Mouse (Mus musculus) myocyte (in vitro differentiated cells): ENCODE results near the gene Gm10382. TPM values are rescaled to one million over a fixed set of nuclear protein-coding genes. Genes with fewer than 3 reads are reported as not detected.

Experiments
- H3K27me3 ChIP-seq: one replicate; pipeline ENCODE4 v1.6.1; 2011; ENCODE audit not compliant: control insufficient read depth, insufficient read depth, insufficient read length
- H3K36me3 ChIP-seq: one replicate; pipeline ENCODE4 v1.6.1; 2011; ENCODE audit not compliant: control insufficient read depth, insufficient read depth
- H3K4me2 ChIP-seq: one replicate; pipeline ENCODE4 v1.6.1; 2011; ENCODE audit warnings: low read depth, control low read depth
- H3K4me3 ChIP-seq: one replicate; pipeline ENCODE4 v1.5.1; 2011; ENCODE audit warnings: mild to moderate bottlenecking, control low read depth, moderate library complexity
- H3K79me2 ChIP-seq: one replicate; pipeline ENCODE4 v1.6.1; 2011; ENCODE audit not compliant: control insufficient read depth, insufficient read depth
- H3ac ChIP-seq: one replicate; pipeline ENCODE4 v1.6.1; 2011; ENCODE audit not compliant: control insufficient read depth, insufficient read length
- CEBPB ChIP-seq: IDR thresholded peaks from 2 replicates; pipeline ENCODE4 v1.6.1; 2011; ENCODE audit warnings: mild to moderate bottlenecking, moderate library complexity; ENCODE audit not compliant: poor library complexity, insufficient read depth, severe bottlenecking
- E2F4 ChIP-seq: IDR thresholded peaks from one replicate; pipeline ENCODE4 v1.6.1; 2011; ENCODE audit warnings: mild to moderate bottlenecking, control low read depth, moderate library complexity; ENCODE audit not compliant: insufficient read depth
- MYOD1 ChIP-seq, 3 experiments: IDR thresholded peaks; one replicate each; pipeline ENCODE4 v1.6.1; 2011; ENCODE audit warnings: control low read depth in 2 of 3, low read depth in 2 of 3, mild to moderate bottlenecking in 2 of 3, moderate library complexity in 1 of 3; ENCODE audit not compliant: insufficient read length in 2 of 3, control insufficient read depth in 1 of 3
- MYOG ChIP-seq, 3 experiments: IDR thresholded peaks; one replicate each; pipeline ENCODE4 v1.6.1; 2011; ENCODE audit warnings: control low read depth in 2 of 3, low read depth in 2 of 3, mild to moderate bottlenecking in 2 of 3; ENCODE audit not compliant: insufficient read length in 2 of 3, control insufficient read depth in 1 of 3, insufficient read depth in 1 of 3
- POLR2A ChIP-seq: IDR thresholded peaks from one replicate; pipeline ENCODE4 v1.6.1; 2011; ENCODE audit warnings: low read depth, mild to moderate bottlenecking, control low read depth, moderate library complexity; ENCODE audit not compliant: insufficient read length
- POLR2AphosphoS2 ChIP-seq: IDR thresholded peaks from one replicate; pipeline ENCODE4 v1.6.1; 2011; ENCODE audit warnings: low read depth, control low read depth; ENCODE audit not compliant: insufficient read length
- REST ChIP-seq: IDR thresholded peaks from one replicate; pipeline ENCODE4 v1.6.1; 2011; ENCODE audit warnings: mild to moderate bottlenecking, control low read depth, moderate library complexity; ENCODE audit not compliant: insufficient read depth, insufficient read length
- TCF12 ChIP-seq: IDR thresholded peaks from one replicate; pipeline ENCODE4 v1.6.1; 2011; ENCODE audit warnings: mild to moderate bottlenecking, control low read depth; ENCODE audit not compliant: poor library complexity, insufficient read depth, severe bottlenecking
- TCF3 ChIP-seq: IDR thresholded peaks from one replicate; pipeline ENCODE4 v1.6.1; 2011; ENCODE audit warnings: low read depth, control low read depth; ENCODE audit not compliant: insufficient read length
- USF1 ChIP-seq: IDR thresholded peaks from one replicate; pipeline ENCODE4 v1.6.1; 2011; ENCODE audit warnings: low read depth, mild to moderate bottlenecking, control low read depth, moderate library complexity
- polyA plus RNA-seq: library from polyadenylated mRNA; unstranded; fragments of >200 nt; fragmentation: generic; extraction: Trizol; gene quantifications from one replicate; pipeline ENCODE4 v1.2.1, GENCODE M21; 2012; ENCODE audit warnings: missing spikeins

Gene Gm10382
- polyA plus RNA-seq, 1 experiment: 1.9 TPM

- Histone ChIP-seq H3K4me3 (peak overlapping the region; percentile 49), H3K4me2 (peak overlapping the region; percentile 92), H3K27me3 (no peaks in the 10 kb centered on the region), H3ac (no peak overlapping the region), H3K79me2 (no peaks in the 10 kb centered on the region), H3K36me3 (no peaks in the 10 kb centered on the region)
- TF ChIP-seq USF1 (peak; percentile 20), POLR2A (no peak), MYOD1 (IDR thresholded peaks at IDR 0.05; ENCODE audit: control insufficient read depth in 1 of 3, insufficient read length in 2 of 3, low read depth in 2 of 3) (no peak), E2F4 (no peak), TCF3 (no peak)
Measured at GRCm38 (mm10) chr5:125403481-125404465, 14.7 kb downstream of the Gm10382 start.

DNA sequence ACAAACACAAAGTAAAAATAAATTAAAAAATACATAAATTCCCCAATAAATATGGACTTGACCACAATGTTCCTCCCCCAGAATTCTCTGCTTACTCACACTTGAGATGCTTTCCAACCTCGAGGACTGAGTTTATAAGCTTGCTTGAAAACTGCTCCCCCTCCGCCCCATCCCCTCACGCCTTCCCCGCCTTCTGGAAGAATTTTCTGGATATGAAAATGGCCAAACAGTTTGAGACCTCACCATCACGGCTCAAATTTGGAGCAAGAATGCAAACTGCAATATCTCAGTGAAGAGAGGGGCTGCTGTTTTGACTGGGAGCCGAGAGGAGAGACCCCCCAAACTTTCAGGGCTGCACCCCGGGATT is 15.4 kb downstream of the Gm10382 start:
- H3K36me3 ChIP-seq: no peaks in the 10 kb centered on the region
- TF ChIP-seq MYOG (IDR thresholded peaks at IDR 0.05; ENCODE audit: control insufficient read depth in 1 of 3, insufficient read depth in 1 of 3, insufficient read length in 2 of 3, low read depth in 2 of 3) (no peak), POLR2AphosphoS2 (no peak), E2F4 (no peak), REST (no peak), TCF12 (no peak), USF1 (no peak), POLR2A (no peak), CEBPB (no peak)
- H3K79me2 ChIP-seq: no peaks in the 10 kb centered on the region
- no peaks in the 10 kb centered on the region for H3K27me3 ChIP-seq
- H3K4me3 ChIP-seq: peak overlapping the region; percentile 49
- H3ac ChIP-seq: no peak overlapping the region
- H3K4me2 ChIP-seq: peak overlapping the region; percentile 92

- H3ac ChIP-seq: no peak overlapping the region
- peak overlapping the region; percentile 92 for H3K4me2 ChIP-seq
- H3K79me2 ChIP-seq: no peaks in the 10 kb centered on the region
- H3K4me3 ChIP-seq: peak overlapping the region; percentile 49
- peak in 1 of 3 experiments; percentile 13 for TF ChIP-seq MYOG (IDR thresholded peaks at IDR 0.05; ENCODE audit: control insufficient read depth in 1 of 3, insufficient read depth in 1 of 3, insufficient read length in 2 of 3, low read depth in 2 of 3)
- no peak for TF ChIP-seq TCF12
- no peak for TF ChIP-seq CEBPB
- TF ChIP-seq E2F4: no peak
- no peaks in the 10 kb centered on the region for H3K36me3 ChIP-seq
- no peaks in the 10 kb centered on the region for H3K27me3 ChIP-seq
Measured at GRCm38 (mm10) chr5:125404903-125405545, 15.9 kb downstream of the Gm10382 start.

DNA sequence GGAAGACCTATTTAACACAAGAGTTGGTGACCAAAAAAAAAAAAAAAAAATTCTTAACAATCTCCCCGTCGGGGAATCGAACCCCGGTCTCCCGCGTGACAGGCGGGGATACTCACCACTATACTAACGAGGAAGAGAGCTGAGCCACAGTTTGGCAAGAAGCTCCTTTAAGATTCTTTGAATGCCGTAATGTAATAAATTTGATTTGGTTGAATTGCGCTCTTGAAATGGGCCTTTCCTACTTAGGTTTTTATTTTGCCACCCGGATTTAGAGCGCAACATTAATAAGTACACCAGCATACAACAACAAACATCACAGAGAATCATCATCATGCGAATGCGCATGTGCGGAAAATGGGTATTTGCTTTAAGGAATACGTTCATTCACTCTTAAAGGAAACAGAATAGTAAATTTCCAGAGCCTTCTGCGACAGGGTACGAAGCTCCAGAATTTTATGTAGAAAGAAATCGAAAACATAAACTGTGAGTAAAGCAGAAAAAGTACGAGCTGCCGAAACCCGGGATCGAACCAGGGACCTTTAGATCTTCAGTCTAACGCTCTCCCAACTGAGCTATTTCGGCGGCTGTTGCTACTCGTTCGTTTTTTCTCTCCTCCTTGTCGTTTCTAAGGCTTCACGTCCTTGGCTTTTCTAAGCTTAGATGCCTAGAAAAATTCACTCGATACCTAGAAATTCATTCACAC is 16.6 kb downstream of the Gm10382 start:
- Histone ChIP-seq H3ac (no peak overlapping the region), H3K4me2 (peak overlapping the region; percentile 92), H3K36me3 (no peaks in the 10 kb centered on the region), H3K27me3 (no peaks in the 10 kb centered on the region), H3K79me2 (no peaks in the 10 kb centered on the region), H3K4me3 (peak overlapping the region; percentile 49)
- 0 out of 2 replicates have a peak, but pooled peaks have one; percentile 13 for TF ChIP-seq CEBPB
- TF ChIP-seq USF1: no peak
- no peak for TF ChIP-seq TCF3

GRCm38 (mm10) chr5:125406322-125407016 is 17.3 kb downstream of the Gm10382 start:
- Histone ChIP-seq H3K4me2 (peak overlapping the region; percentile 84), H3K27me3 (no peaks in the 10 kb centered on the region), H3ac (no peak overlapping the region), H3K4me3 (peak overlapping the region; percentile 49), H3K79me2 (no peaks in the 10 kb centered on the region), H3K36me3 (no peaks in the 10 kb centered on the region)
- TF ChIP-seq MYOG (IDR thresholded peaks at IDR 0.05; ENCODE audit: control insufficient read depth in 1 of 3, insufficient read depth in 1 of 3, insufficient read length in 2 of 3, low read depth in 2 of 3): peak in 1 of 3 experiments; percentile 62
- TF ChIP-seq REST: no peak
- peak in 1 of 3 experiments; percentile 32 for TF ChIP-seq MYOD1 (IDR thresholded peaks at IDR 0.05; ENCODE audit: control insufficient read depth in 1 of 3, insufficient read length in 2 of 3, low read depth in 2 of 3)
